In the genomic region with DNA sequence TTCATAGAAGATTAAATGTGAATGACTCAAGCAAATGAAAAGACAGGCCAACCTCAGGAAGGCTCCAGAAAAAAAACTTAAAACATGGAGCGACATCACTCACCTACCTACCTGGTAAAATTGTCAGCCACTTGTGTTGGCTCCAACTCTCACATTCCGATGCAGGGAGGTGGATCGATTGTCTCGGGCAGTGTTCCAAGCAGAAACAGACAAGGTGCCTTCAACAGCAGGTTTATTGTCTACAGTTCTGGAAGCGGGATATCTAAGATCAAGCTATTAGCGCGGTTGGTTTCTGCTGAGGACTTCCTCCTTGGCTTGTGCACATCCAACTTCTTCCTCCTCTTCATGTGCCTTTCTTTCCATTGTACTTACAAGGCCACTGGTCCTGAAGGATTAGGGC, we compare ENCODE assay signal across 19 mouse cellular contexts. TPM values are rescaled to one million over a fixed set of nuclear protein-coding genes. Genes with fewer than 3 reads are reported as not detected.
"Had no signal": no experiment of that assay in that cellular context is flagged by ENCODE, and none has a peak within 500 bp of the region (broad histone marks: within the 10 kb centered on the region; RNA-seq: fewer than 3 reads in every experiment).

No protein-coding gene starts in this region.

- H3K9me3 ChIP-seq: midbrain, embryonic 10.5 days; midbrain, embryonic 12.5 days; neural tube, embryonic 13.5 days; neural tube, embryonic 15.5 days had no signal

- H3K36me3 ChIP-seq: midbrain, embryonic 10.5 days; midbrain, embryonic 12.5 days; neural tube, embryonic 13.5 days; neural tube, embryonic 15.5 days had no signal

- H3K27me3 ChIP-seq: midbrain, embryonic 12.5 days; neural tube, embryonic 13.5 days; neural tube, embryonic 15.5 days had no signal

- H3K4me3 ChIP-seq: midbrain, embryonic 10.5 days; midbrain, embryonic 12.5 days; myocyte; neural tube, embryonic 13.5 days; neural tube, embryonic 15.5 days had no signal

- ATAC-seq: midbrain, embryonic 16.5 days had no signal

- DNase-seq: lung, adult 18-20 months; lung, embryonic 14.5 days; lung, postnatal 10 days; lung, postnatal 4 days; midbrain, embryonic 14.5 days; retina, postnatal 1 day; right cerebral cortex, adult 18-20 months; right cerebral cortex, postnatal 14 days; spleen, adult 18-20 months; thymus, adult 18-20 months; thymus, postnatal 14 days; thymus, postnatal 36 days had no signal

- H3K9ac ChIP-seq: lung, embryonic 14.5 days; midbrain, embryonic 12.5 days; neural tube, embryonic 13.5 days; neural tube, embryonic 15.5 days had no signal

- H3K27ac ChIP-seq: midbrain, embryonic 10.5 days; midbrain, embryonic 12.5 days; neural tube, embryonic 13.5 days; neural tube, embryonic 15.5 days had no signal

- H3K4me1 ChIP-seq: midbrain, embryonic 12.5 days; neural tube, embryonic 13.5 days; neural tube, embryonic 15.5 days had no signal

- H3K4me2 ChIP-seq: lung, embryonic 14.5 days; midbrain, embryonic 12.5 days; neural tube, embryonic 13.5 days; neural tube, embryonic 15.5 days had no signal

RNA-seq across cellular contexts. Expression of gene Proser2, which starts 27.6 kb away (rescaled TPM):
- total RNA-seq: megakaryocyte-erythroid progenitor cell, adult 5-6 weeks had no signal
